Mouse (Mus musculus) embryonic stem cell, embryonic (primary cell): Measurements from ENCODE around the gene Ube4b.

Experiments used
- CTCF ChIA-PET, 4 experiments: fragments of 300-600 bp in 2 of 4; fragments of 350-600 bp in 2 of 4; sonication (Branson Sonifier 250); formaldehyde crosslinking; loops; one replicate each; lab custom pipeline; 2022; ENCODE audit warnings: inconsistent platforms in 2 of 4; lab: Charles Lee
- POLR2A ChIA-PET, 4 experiments: fragments of 300-600 bp in 2 of 4; fragments of 350-600 bp in 2 of 4; sonication (Branson Sonifier 250); formaldehyde crosslinking; loops; one replicate each; lab custom pipeline; 2022; ENCODE audit warnings: antibody characterized with exemption in 4 of 4, inconsistent platforms in 1 of 4; lab: Charles Lee

The Ube4b gene

GRCm38 (mm10) chr4:149340680-149341079, 85.9 kb downstream of the Ube4b start:
- ChIA-PET CTCF (no interaction called here), POLR2A (interaction anchor here in 2 of 4 experiments (0.7 to 1.9 kb wide), 6 partner anchors 8 to 531 kb away, joined by 3 to 6 read pairs (median 4); no protein-coding TSS in a partner anchor)

DNA sequence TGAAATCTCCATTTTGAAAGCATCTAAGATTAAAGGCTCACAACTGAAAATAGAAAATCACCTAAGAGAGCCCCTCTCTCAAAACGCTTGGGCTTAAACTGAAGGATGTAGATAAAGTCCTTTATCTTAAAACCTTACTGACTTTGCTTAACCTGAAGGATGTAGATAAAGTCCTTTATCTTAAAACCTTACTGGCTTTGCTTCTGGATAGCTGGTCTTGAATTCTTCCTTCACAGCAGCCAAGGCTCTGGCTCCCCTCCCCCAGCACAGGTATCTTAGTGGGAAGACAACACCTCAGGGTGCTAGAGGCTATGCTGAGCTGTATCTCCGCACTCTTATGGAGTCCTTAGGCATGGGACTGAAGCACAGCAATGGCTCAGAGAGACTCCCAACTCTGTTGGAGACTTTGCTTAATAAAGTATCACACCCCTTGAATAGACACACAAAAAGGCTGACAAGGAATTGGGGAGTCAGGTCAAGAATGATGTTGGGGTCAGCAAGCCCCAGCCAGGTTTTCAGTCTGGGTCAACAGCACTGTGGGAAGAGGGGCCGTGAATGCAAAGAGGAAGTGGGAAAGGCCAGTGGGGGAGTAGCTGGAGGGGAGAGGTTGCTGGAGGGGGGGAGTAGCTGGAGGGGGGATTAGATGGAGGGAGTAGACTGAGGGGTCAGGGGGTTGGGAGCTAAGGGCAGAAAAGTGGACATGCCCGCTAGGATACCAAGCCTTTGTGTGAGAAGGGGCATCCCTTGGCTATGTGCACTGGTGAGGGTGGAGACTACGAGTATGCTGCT, 86.9 kb downstream of the Ube4b start:
- CTCF ChIA-PET = interaction anchor here in 1 of 4 experiments (0.6 to 1.1 kb wide), 2 partner anchors 196 to 533 kb away, joined by 5 to 7 read pairs; no protein-coding TSS in a partner anchor
- POLR2A ChIA-PET = interaction anchor here in 2 of 4 experiments (0.6 to 1.9 kb wide), 6 partner anchors 9 to 550 kb away, joined by 3 to 6 read pairs (median 4); partner anchors contain the start of gene Kif1b (in 1 of the 2)

GRCm38 (mm10) chr4:149338137-149338536, 88.4 kb downstream of the Ube4b start:
- CTCF ChIA-PET = no interaction called here
- POLR2A ChIA-PET = interaction anchor here in 1 of 4 experiments (0.9 to 1.1 kb wide), 2 partner anchors 9 to 13 kb away, joined by 3 read pairs; no protein-coding TSS in a partner anchor

DNA sequence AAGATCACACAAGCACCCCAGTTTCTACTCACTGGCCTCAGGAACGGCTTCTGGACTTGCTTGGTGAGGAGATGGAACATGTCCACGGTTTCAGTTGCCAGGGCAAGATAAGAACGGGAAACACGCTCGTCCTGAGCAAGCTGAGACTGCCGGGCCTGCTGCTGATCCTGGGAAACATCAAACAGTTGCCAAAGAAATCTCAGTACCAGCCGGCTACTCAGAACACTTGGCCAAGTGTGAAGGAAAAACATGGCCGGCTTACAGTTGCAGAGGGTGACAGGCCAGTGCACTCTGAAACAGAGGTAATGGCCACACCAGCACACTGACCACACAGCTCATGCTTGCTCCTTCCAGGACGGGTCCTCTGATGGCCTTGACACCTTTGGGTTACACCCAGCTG, 89.2 kb downstream of the Ube4b start:
- CTCF ChIA-PET = no interaction called here
- POLR2A ChIA-PET = interaction anchor here in 1 of 4 experiments (0.6 kb wide), 1 partner anchor 248 kb away, joined by 10 read pairs; no protein-coding TSS in a partner anchor

DNA sequence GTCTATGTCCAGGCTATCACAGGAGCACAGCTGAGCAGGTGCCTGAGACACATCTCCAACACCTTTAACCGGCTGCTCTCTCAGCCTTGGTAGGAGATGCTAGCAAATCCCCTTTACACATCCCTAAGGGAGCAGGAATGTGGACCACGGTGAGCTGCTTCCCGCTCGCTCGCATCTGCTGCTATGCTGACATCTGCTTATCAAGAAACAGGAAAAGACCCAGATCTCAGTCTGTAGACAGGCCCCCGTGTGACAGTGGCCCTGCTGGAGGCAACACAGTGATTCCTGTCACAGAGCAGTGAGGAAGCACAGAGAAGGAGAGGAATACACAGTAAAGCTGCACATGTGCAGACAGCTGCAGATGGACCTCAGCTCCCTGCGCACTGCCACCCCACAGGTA, 90.2 kb downstream of the Ube4b start:
- CTCF ChIA-PET = interaction anchor here in 3 of 4 experiments (0.7 to 1.2 kb wide), 3 partner anchors 29 to 141 kb away, joined by 3 to 4 read pairs (median 3); partner anchors contain the start of genes Kif1b (in 1 of the 3) and Tmem274 (in 1 of the 3)
- POLR2A ChIA-PET = interaction anchor here in 1 of 4 experiments (0.6 to 1.3 kb wide), 3 partner anchors 15 to 89 kb away, joined by 3 to 4 read pairs (median 3); partner anchors contain the start of gene Kif1b

GRCm38 (mm10) chr4:149334881-149335280, 91.7 kb downstream of the Ube4b start:
- ChIA-PET POLR2A (interaction anchor here in 1 of 4 experiments (0.5 to 0.9 kb wide), 2 partner anchors 9 to 206 kb away, joined by 3 to 4 read pairs; no protein-coding TSS in a partner anchor), CTCF (no interaction called here)

DNA sequence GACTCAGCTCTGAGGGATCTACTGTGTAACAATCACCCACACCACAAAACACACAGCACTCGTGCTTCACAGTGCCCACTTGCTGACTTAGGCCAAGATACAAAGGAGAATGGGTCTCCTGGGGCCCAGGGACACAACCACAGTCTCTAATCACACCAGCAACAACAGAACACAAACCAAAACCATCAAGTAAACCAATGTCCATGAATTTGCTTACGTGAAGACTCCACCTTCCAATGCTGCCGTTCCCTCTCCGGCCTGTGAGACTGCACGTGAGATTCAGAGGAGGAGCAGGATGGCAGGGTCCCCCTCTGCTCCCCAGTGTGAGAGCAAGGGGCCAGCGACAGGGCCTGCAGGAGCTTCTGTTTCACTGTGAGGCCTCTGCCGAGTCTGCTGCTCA, 93.8 kb downstream of the Ube4b start:
- CTCF ChIA-PET = interaction anchor here in 2 of 4 experiments (1.2 to 1.6 kb wide), 2 partner anchors 25 to 188 kb away, joined by 3 to 5 read pairs; partner anchors contain the start of gene Kif1b (in 1 of the 2)
- POLR2A ChIA-PET = interaction anchor here in 1 of 4 experiments (1.6 kb wide), 1 partner anchor 10 kb away, joined by 5 read pairs; no protein-coding TSS in a partner anchor

- CTCF ChIA-PET = interaction anchor here in 2 of 4 experiments (0.7 to 1.5 kb wide), 3 partner anchors 22 to 29 kb away, joined by 3 to 5 read pairs (median 5); partner anchors contain the start of gene Kif1b (in 1 of the 2)
- POLR2A ChIA-PET = interaction anchor here in 3 of 4 experiments (1.0 to 1.8 kb wide), 6 partner anchors 11 to 607 kb away, joined by 3 to 5 read pairs (median 4); partner anchors contain the start of gene Kif1b (in 1 of the 3)
Observed at GRCm38 (mm10) chr4:149330495-149330894, 96.1 kb downstream of the Ube4b start.

GRCm38 (mm10) chr4:149328735-149329134, 97.8 kb downstream of the Ube4b start:
- CTCF ChIA-PET = no interaction called here
- POLR2A ChIA-PET = interaction anchor here in 3 of 4 experiments (0.6 to 1.8 kb wide), 4 partner anchors 10 to 762 kb away, joined by 3 to 5 read pairs (median 3); partner anchors contain the start of gene Kif1b (in 1 of the 3)

DNA sequence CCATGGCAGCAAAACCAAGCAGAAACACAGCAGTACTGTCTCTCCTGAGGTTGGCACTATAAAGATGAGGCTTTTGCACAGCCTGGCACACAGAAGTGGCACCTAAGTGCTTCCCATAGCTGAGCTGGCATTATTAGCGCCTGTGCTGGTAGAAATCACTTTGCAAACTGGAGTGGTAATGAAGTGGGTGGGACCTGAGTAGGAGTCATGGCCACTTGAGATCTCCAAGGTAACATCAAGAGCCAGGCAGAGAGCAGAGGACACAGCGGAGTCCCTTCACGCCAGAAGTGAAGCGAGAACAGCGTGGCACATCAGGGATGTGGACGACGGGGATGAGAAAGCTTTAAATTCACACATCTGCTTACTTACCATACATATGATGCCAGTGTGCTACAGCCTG, 99.3 kb downstream of the Ube4b start:
- ChIA-PET POLR2A (interaction anchor here in 1 of 4 experiments (1.3 kb wide), 1 partner anchor 21 kb away, joined by 4 read pairs; no protein-coding TSS in a partner anchor), CTCF (interaction anchor here in 2 of 4 experiments (1.0 to 2.4 kb wide), 2 partner anchors 17 to 183 kb away, joined by 3 to 9 read pairs; no protein-coding TSS in a partner anchor)

DNA sequence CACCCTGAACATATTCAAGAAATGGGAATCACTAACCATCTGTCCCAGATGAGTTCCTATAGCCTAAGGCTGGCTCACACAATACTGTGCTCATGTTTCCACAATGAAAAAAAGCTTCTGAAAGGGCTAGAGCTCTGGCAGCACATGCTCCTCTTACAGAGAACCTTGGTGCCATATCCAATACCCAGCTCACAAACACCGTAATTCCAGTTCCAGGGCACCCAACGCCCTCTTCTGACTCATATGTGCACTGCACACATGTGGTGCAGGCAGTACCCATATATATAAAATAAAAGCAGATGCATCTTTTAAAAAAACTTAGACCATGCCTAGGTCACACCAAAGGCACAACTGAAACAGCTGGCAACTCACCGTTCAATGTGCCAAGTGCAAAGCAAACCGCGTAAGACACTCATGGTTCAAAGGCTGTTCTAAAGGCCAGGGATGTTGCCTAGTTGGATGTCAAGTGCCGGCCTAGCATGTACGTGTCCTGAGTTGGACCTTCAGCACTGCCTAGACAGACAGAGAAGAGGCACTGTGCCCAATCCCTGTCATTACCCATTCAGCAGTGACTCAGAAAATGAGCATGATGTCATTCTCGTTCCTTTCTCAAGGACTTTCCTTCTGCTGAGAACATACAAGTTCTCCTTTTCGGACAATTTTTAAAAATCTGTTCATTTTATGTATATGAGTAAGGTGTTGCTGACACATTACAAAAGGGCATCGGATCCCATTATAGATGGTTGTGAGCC, 101.0 kb downstream of the Ube4b start:
- ChIA-PET CTCF (interaction anchor here in 3 of 4 experiments (0.6 to 2.4 kb wide), 8 partner anchors 18 to 371 kb away, joined by 3 to 10 read pairs (median 4); partner anchors contain the start of gene Kif1b (in 1 of the 3)), POLR2A (interaction anchor here in 2 of 4 experiments (0.6 to 1.0 kb wide), 3 partner anchors 9 to 17 kb away, joined by 3 read pairs; no protein-coding TSS in a partner anchor)

GRCm38 (mm10) chr4:149323730-149324129, 102.8 kb downstream of the Ube4b start:
- CTCF ChIA-PET = interaction anchor here in 1 of 4 experiments (2.2 kb wide), 1 partner anchor 16 kb away, joined by 10 read pairs; the partner anchor contains the start of gene Kif1b
- POLR2A ChIA-PET = interaction anchor here in 2 of 4 experiments (0.6 to 0.8 kb wide), 2 partner anchors 17 to 129 kb away, joined by 3 read pairs; no protein-coding TSS in a partner anchor

- POLR2A ChIA-PET = no interaction called here
- CTCF ChIA-PET = no interaction called here
Observed at GRCm38 (mm10) chr4:149322718-149323117, 103.8 kb downstream of the Ube4b start.

- ChIA-PET CTCF (interaction anchor here in 1 of 4 experiments (1.6 kb wide), 1 partner anchor 14 kb away, joined by 5 read pairs; the partner anchor contains the start of gene Kif1b), POLR2A (no interaction called here)
Observed at GRCm38 (mm10) chr4:149322286-149322685, 104.3 kb downstream of the Ube4b start.

GRCm38 (mm10) chr4:149319088-149319487, 107.5 kb downstream of the Ube4b start:
- POLR2A ChIA-PET = interaction anchor here in 1 of 4 experiments (2.0 kb wide), 1 partner anchor 11 kb away, joined by 7 read pairs; the partner anchor contains the start of gene Kif1b
- CTCF ChIA-PET = no interaction called here

- CTCF ChIA-PET = interaction anchor here (0.6 to 1.7 kb wide), 5 partner anchors 9 to 135 kb away, joined by 3 to 5 read pairs (median 4); partner anchors contain the start of gene Kif1b (in 2 of the 4)
- POLR2A ChIA-PET = interaction anchor here in 3 of 4 experiments (0.6 to 2.0 kb wide), 7 partner anchors 8 to 28 kb away, joined by 3 to 7 read pairs (median 4); partner anchors contain the start of gene Kif1b (in 3 of the 3)
Observed at GRCm38 (mm10) chr4:149317387-149317786, 109.2 kb downstream of the Ube4b start.

DNA sequence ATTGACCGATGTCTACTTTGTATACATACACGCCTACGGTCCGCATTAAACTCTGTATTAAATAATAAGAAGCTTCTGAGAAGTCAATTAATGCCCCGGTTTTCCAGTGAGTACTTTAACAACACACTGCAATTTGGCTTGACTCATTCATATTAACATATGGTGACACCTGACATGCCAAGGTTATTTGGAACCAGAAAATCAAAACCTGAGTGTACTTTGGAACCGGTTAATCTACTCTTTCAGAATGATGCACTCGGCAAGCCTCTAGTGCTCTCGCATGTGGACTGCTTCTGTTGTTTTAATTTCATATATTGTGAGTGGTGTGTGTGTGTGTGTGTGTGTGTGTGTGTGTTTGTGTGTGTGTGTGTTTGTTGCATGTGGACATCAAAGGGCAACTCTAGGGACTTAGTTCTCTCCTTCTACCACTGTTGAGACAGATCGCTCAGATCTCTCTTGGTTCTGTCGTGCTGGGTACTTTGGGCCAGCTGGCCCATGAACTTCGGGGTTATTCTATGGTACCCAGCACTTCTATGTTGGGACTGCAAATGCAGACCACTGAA, 112.2 kb downstream of the Ube4b start:
- ChIA-PET POLR2A (interaction anchor here in 2 of 4 experiments (0.8 to 2.4 kb wide), 5 partner anchors 11 to 293 kb away, joined by 3 to 11 read pairs (median 3); partner anchors contain the start of gene Pgd (in 1 of the 2)), CTCF (no interaction called here)
